Comparison of ENCODE assay signal across 20 mouse cellular contexts in genomic region chr11:76258511-76258910, GRCm38 (mm10). TPM values are rescaled to one million over a fixed set of nuclear protein-coding genes. Genes with fewer than 3 reads are reported as not detected.
DNase-seq lines count a peak whose midpoint lies in the region; TF ChIP-seq lines count a peak whose summit lies in the region.
"Had no signal": no experiment of that assay in that cellular context is flagged by ENCODE, and none has a peak within 500 bp of the region (broad histone marks: within the 10 kb centered on the region; RNA-seq: fewer than 3 reads in every experiment).

No protein-coding gene starts in this region.

- intact Hi-C loops in heart, postnatal 10 days (cut with DNase I), result no loop called here

- no peak overlapping the region for H3K4me3 ChIP-seq in layer of hippocampus, adult 2 months
- H3K4me3 ChIP-seq: embryonic facial prominence, embryonic 13.5 days; embryonic facial prominence, embryonic 15.5 days; erythroblast, embryonic 14.5 days; forebrain, embryonic 10.5 days; forebrain, embryonic 12.5 days had no signal

- DNase-seq in cerebellum, adult 11-12 months, result peak; percentile 25
- DNase-seq in cerebellum, adult 11 months, result no peak
- DNase-seq in layer of hippocampus, adult 2 months (ENCODE audit: low spot score in 2 of 2), result no peak
- no peak for DNase-seq in layer of hippocampus, adult 11-12 months (ENCODE audit: low spot score)
- DNase-seq in ES-CJ7 (ENCODE audit: low read depth, low spot score) (peak; percentile 45), ZHBTc4 (ENCODE audit: low read depth, low spot score) (peak; percentile 64)
- DNase-seq in heart, postnatal 10 days, result no peak
- no peak for DNase-seq in adrenal gland, adult 8-10 months
- DNase-seq: adrenal gland, adult 2 months; adrenal gland, postnatal 14 days; adrenal gland, postnatal 36 days; B cell, adult 2 months; cerebellum, adult 9-10 months; cerebellum, postnatal 25 days; embryo, embryonic 11 days had no signal

- H3K27ac ChIP-seq in layer of hippocampus, adult 2 months, result peak overlapping the region; percentile 33
- H3K27ac ChIP-seq: embryonic facial prominence, embryonic 13.5 days; embryonic facial prominence, embryonic 15.5 days; forebrain, embryonic 10.5 days; forebrain, embryonic 12.5 days had no signal

- TF ChIP-seq CTCF in layer of hippocampus, adult 2 months (conservative IDR thresholded peaks at IDR 0.05), result no peak

RNA-seq across cellular contexts. Expression of gene Glod4, which starts 15.0 kb away (rescaled TPM):
- total RNA-seq in layer of hippocampus, adult 2 months (2021), result 10 to 100 TPM; 49.9 to 56.2 TPM
- 10 to 100 TPM; 51.3 to 53.7 TPM for total RNA-seq in heart, postnatal 10 days (2021)
- total RNA-seq in adrenal gland, adult 8-10 months (2022), result 100 to 1,000 TPM in 1 of 4 experiments, 10 to 100 TPM in 3; 89.4 to 107 (median 93.5) TPM

RNA-seq across cellular contexts. Expression of gene Mrm3, which starts 15.0 kb away (rescaled TPM):
- total RNA-seq in layer of hippocampus, adult 2 months (2021), result 10 to 100 TPM; 15.7 to 18.3 TPM
- total RNA-seq in heart, postnatal 10 days (2021), result 10 to 100 TPM; 17.4 to 19.2 TPM
- 10 to 100 TPM; 18.3 to 23.6 (median 20.1) TPM for total RNA-seq in adrenal gland, adult 8-10 months (2022)

RNA-seq across cellular contexts. Expression of gene Gemin4, which starts 41.0 kb away (rescaled TPM):
- 1 to 10 TPM; 4.9 to 5.6 TPM for total RNA-seq in layer of hippocampus, adult 2 months (2021)
- 1 to 10 TPM; 3.1 to 5.9 TPM for total RNA-seq in heart, postnatal 10 days (2021)
- 10 to 100 TPM in 3 of 4 experiments, 1 to 10 TPM in 1; 8.9 to 13.9 (median 10.9) TPM for total RNA-seq in adrenal gland, adult 8-10 months (2022)

RNA-seq across cellular contexts. Expression of gene Dbil5, which starts 41.1 kb away (rescaled TPM):
- total RNA-seq in layer of hippocampus, adult 2 months (2021), result 1 to 10 TPM in 1 of 2 experiments, under 1 TPM in 1; 0.91 to 1.6 TPM
- under 1 TPM in 1 of 2 experiments, not detected in 1; 0.50 TPM for total RNA-seq in heart, postnatal 10 days (2021)
- under 1 TPM in 1 of 4 experiments, not detected in 3; 0.46 TPM for total RNA-seq in adrenal gland, adult 8-10 months (2022)
- total RNA-seq: adrenal gland, postnatal 36 days had no signal

Comparison
In these comparisons a context has a peak if more than half of its experiments do, and no peak if none do; other contexts are left out.
1. DNase-seq: peak in cerebellum, adult 11-12 months (single experiment), ES-CJ7 (single experiment) and ZHBTc4 (single experiment); none in cerebellum, adult 11 months (single experiment), layer of hippocampus, adult 2 months (0 of 2), layer of hippocampus, adult 11-12 months (single experiment), heart, postnatal 10 days (0 of 2) and adrenal gland, adult 8-10 months (single experiment).